Mouse (Mus musculus): ENCODE results near the gene Tacc3. TPM values are rescaled to one million over a fixed set of nuclear protein-coding genes. Genes with fewer than 3 reads are reported as not detected.
A peak's percentile ranks its signal among the peaks of the same experiment; 100 is the strongest.

The Tacc3 gene
- total RNA-seq, 4 experiments from 2014 or later, result 4.1 to 7.2 (median 4.4) TPM

- peak; percentile 52 to 63 for DNase-seq (ENCODE audit: low spot score in 2 of 2)
Observed at GRCm38 (mm10) chr5:33694848-33695717, 37.2 kb downstream of the Tacc3 start.

- no peak for DNase-seq (ENCODE audit: low spot score in 2 of 2)
Observed at GRCm38 (mm10) chr5:33695718-33696121, 37.8 kb downstream of the Tacc3 start.

GRCm38 (mm10) chr5:33696430-33696829 is 38.5 kb downstream of the Tacc3 start:
- no peak for DNase-seq (ENCODE audit: low spot score in 2 of 2)

GRCm38 (mm10) chr5:33697534-33697933 is 39.6 kb downstream of the Tacc3 start:
- DNase-seq (ENCODE audit: low spot score in 2 of 2), result no peak

GRCm38 (mm10) chr5:33697947-33698512 is 40.1 kb downstream of the Tacc3 start:
- DNase-seq (ENCODE audit: low spot score in 2 of 2), result peak; percentile 59 to 68

DNA sequence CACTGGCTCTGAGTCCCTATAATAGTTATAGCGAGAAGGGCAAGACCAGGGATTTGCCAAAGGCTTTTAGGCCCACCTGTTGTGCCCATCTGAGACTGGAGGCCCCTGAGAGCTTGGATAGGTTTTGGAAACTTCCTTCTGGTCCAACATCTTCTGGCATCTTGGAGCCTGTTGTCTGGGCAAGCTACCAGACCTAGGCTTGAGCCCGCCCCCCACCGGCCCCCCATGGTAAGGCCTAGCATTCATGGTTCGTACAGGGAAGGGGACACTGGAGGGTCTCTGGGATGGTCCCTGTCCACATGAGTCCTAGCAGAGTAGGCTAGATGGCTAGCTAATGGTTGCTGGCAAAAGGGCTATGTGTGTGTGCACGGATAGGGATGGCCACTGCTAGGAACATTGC is 40.7 kb downstream of the Tacc3 start:
- no peak for DNase-seq (ENCODE audit: low spot score in 2 of 2)

DNA sequence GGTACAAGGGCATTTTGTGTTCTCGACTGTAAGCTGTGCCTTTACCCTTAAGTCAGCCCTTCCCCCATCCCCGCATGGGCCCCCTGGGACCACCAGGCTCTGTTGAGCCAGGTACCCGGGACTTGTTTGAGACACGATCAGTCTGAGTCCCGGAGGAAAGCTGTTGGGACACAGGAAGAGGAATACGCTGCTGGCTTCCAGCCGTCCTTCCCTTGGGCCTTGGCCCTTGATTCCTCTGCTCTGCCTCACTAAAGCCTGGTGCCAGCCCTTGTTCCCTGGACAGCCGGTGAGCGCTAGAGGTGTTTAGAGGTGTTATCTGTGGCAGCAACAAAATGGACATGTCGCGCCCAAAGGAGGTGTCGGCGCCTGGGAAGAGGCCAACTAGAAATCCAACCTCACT is 42.1 kb downstream of the Tacc3 start:
- DNase-seq (ENCODE audit: low spot score in 2 of 2), result no peak

- DNase-seq (ENCODE audit: low spot score in 2 of 2), result no peak
Observed at GRCm38 (mm10) chr5:33701832-33702231, 43.9 kb downstream of the Tacc3 start.

GRCm38 (mm10) chr5:33703999-33704398 is 46.1 kb downstream of the Tacc3 start:
- DNase-seq (ENCODE audit: low spot score in 2 of 2), result no peak

DNA sequence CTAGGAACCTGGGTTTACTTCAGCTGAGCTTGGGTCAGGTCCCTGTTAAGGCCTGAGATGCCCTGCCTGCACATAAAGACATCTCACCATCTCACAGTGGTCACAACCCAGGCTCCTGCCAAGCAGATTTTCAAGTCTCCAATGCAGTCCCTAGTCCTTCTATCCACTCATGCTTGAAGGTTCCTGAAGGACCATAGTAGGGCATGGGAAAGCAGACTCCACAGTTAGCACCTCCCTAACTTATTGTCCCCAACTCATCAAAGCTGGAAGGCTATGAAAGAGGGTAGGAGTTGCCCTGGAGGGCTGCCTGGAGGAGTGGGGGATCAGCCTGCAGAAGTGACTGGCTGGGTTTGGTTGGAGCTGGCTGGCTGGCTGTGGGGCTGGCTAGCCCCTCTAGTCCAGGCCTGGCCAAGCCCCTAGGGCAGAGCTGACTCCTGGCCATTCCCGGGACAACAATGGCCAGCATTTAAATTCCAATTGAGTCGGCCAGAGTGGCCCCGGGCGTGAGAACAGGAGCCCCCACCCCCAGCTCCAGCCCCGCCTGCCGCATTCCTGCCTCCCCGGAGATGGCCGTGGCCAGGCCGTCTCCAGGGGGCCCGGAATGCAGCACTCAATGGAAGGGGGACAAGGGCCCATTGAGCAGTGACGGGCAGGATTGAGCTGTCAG is 47.1 kb downstream of the Tacc3 start:
- DNase-seq (ENCODE audit: low spot score in 2 of 2), result peak; percentile 62 to 81

DNA sequence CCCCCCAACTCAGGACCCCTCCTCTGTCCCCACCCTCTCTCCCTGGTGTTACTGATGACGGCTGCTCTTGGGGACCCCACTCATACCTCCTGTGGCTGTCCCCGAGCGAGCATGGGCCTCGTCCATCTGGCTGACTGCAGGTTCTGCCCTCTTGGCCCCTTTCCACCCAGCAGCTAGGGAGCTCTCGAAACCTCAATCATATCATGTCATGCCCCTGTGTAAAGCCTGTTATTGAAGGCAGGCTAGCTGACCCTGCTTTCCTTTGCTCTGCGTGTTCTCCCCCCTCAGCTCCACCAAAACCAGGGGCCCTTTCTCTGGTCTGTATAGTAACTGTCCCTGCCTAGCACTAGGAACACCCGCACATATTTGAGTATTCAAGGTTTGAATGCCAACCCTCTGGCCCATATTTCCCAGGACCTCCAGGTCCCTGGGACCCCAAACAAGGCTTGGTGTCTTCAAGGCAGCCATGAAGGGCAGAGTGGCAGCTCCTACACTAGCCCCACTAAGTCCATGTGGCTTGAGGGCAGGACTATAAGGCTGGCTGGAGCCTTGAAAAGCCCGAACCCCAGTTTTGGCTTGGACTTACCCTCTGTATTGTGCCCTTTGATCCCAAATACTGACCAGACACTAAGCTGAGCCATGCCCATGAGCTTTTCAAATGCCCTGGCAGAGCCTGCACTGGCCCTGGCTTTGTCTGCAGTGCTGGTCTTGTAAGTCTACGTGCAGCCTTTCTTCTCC is 47.9 kb downstream of the Tacc3 start:
- DNase-seq (ENCODE audit: low spot score in 2 of 2), result no peak

DNA sequence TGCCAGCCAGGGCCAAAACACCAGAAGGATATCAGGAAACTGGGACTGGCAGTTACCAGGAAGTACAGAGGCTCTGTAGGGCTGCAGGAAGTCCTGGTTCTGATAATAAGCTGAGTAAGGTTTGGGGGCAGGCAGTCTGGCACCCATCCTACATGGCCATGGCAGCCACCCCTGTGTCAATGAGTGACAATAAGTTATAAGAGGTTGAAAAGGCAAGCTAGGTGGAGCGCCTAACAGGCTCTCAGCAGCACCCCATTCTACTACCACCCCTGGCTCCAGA is 48.4 kb downstream of the Tacc3 start:
- no peak for DNase-seq (ENCODE audit: low spot score in 2 of 2)

DNA sequence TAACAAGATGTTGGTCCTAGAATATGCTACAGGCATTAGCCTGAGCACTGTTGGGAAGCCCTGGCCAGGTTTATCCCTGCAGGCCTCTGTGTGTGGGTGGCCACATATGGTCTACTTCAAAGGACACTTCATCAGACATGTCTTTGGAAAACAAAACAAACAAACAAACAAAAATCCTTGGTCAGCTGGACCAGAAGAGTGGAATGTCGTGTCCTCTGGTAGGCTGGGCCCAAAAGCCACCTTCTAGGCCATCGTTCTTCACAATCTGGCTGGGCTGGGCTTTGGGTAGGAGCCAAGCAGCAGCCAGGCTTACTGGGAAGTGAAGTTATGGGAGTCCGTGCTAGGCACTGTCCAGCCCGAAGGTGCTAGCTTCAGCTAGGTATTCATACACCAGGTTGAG is 49.2 kb downstream of the Tacc3 start:
- DNase-seq (ENCODE audit: low spot score in 2 of 2), result no peak

GRCm38 (mm10) chr5:33709037-33709436 is 51.1 kb downstream of the Tacc3 start:
- DNase-seq (ENCODE audit: low spot score in 2 of 2), result no peak

DNA sequence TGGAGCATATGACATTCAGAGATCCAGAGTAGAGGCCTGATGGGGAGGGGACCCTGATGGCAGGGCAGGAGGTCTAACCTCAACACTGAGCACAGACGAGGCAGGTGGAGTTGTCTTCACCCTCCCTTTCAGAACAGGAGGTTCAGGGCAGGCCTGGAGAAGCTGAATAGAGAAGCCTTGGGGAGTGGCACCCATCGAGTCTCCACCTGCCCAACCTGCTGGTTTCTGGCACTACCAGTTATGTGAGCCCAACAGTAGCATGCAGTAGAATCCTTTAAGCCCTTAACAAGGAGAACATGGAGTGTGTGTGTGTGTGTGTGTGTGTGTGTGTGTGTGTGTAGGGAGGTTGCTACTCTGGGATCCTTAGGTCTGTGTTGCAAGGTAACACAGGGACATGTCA is 54.6 kb downstream of the Tacc3 start:
- no peak for DNase-seq (ENCODE audit: low spot score in 2 of 2)

DNA sequence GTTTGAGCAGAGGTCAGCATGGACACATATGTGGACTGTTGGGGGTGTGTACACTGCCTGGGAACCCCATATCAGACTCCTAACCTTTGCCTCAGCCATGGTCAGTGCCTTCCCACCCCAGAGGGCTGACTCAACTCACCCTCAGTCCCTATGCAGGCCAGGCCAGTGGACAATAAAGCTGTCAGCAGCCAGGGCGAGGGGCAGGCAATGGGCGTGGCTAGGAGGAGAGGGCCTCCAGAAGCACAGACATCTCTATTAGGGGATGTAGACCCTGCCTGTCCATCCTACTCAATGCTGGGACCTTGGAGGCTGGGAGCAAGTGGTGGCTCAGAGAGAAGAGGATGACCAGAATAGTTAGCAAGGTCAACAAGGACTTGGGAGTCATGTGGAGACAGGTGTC is 57.3 kb downstream of the Tacc3 start:
- no peak for DNase-seq (ENCODE audit: low spot score in 2 of 2)

- DNase-seq (ENCODE audit: low spot score in 2 of 2), result no peak
Observed at GRCm38 (mm10) chr5:33716467-33716866, 58.5 kb downstream of the Tacc3 start.

DNA sequence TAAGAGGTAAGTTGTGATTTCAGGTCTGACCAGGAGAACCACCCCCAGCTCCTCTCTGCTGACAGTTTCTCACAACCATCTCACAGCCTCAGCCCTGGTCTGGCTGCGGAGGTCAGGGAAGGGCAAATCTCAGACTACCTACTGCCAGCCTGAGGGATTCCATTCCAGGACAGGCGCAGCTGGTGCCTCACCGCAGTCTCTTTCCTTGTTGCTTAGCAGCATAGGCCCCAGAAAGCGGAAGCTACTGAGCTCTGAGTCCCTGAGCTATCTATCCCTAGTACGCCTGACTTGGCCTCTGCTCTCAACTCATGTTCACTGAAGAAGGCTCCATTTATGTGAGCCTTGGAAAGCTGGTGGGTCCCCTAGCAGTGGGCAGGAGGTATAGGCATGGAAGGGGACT is 60.5 kb downstream of the Tacc3 start:
- DNase-seq (ENCODE audit: low spot score in 2 of 2), result no peak

DNA sequence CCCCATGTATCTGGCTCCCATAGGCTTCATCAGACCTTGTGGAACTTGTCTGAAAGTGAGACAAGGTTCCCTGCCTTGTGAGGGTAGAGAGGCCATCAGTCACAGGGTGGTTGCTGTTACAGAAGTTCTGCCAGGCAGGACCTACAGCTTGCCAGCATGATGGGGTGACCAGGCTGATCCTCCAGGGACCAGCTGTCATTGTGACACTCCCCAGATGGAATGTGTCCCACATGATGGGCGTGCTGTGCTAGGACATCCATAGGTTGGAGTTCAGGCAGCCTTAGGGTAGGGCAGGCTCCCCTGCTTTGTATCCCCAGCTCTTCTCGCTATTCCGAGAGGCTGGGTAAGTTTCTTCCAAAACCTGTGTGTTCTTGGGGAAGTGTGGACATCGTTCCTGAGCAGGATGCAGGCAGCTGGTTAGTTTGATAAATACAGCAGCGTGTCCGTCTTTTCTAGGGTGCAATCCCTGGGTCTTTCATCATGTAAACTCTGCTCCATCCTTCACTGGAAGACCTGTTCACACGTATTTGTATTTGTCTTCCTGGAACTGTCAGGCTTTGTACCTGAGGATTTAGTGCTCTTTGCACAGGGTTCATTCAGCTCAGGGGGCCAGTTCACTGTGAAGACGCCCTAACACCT is 63.0 kb downstream of the Tacc3 start:
- no peak for DNase-seq (ENCODE audit: low spot score in 2 of 2)

- no peak for DNase-seq (ENCODE audit: low spot score in 2 of 2)
Observed at GRCm38 (mm10) chr5:33721541-33722265, 63.8 kb downstream of the Tacc3 start, which contains the start of gene Fgfr3. Gene Fgfr3 (plus strand): TSS chr5:33721674.

Data from layer of hippocampus, adult 8-10 months (tissue).